Mouse (Mus musculus) liver, adult (tissue): ENCODE measurements at regions not wholly inside any gene's neighbourhood (a gene's known extent, or its start where the extent isn't known, plus 50 kb on each side); places are given as distances from the start of the nearest gene placed in this dataset.

Experiments used
- GATA4 ChIP-seq: IDR thresholded peaks from 2 replicates; pipeline ENCODE4 v1.6.1; 2014; ENCODE audit warnings: mild to moderate bottlenecking, low read length; ENCODE audit not compliant: insufficient replicate concordance

DNA sequence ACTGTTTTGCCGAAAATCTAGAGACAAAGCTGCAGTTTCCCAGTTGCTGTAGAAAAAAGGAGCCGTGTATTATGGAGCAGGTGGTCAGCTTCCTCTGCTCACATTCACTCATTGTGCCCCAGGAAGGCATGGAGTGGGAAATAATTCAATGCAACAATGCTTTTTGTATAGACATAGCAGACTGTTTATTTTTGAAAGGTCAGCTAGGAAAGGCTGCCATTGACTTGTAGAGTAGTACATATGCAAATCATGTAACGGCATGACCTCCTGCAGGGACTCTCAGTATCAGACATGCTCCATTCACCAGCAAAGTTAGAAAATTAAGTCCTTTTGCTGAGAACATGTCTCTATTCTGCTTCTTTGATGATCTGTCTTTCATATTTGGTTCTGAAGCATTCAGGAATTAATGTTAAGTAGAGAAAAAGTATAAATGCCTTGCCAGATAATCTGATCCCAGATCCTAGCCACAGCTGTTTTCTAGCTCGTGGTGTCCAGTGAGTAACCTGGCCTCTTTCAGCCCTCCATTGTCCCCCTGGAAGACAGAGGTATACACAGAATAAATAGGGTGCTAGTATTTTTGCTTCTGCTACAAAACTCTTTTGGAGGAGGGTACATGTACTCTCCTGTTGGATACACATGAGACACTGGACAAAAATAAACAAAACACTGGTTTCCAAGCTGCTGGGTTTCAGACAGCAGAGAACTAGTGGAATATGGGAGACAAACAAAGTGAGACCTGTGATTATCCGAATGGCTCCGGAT, 389.5 kb upstream of the Pik3r1 start:
- TF ChIP-seq GATA4 = no peak

DNA sequence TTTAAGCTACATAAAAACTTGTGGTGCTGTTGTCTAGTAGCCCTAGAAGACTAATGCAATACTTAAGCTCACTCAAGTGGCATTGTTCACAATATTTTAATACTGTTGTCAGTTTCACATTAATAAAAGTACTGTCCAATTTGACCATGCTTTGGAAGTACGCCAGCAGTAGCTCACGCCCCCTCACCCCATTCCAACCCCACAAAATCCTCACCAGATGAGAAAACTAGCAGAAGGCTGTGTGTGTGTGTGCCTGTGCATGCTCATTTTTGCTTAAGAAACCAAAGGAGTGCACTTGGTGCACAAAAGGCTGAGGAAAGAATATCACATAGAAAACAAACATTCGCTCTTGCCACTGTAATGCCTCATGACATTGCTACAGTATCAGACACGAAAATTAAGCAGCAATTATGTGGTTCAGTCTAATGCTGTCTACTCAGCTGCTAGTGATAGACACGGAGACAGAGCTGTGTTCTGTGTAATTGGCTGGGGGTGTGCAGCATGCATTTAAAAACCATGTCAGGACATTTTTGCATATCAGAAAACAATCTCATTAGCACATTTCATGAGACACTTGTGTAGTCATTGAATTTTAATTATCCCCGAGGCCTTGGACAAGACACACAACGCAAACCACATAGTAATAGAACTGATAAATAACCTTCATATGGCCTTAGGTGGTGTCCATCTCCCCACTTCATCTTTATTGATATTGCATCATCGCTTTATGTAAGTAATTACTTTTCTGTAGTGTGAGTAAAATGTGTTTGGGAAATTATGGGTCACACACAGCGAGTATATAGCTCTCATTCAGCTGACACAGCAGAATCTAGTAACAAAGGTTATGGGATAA, 405.6 kb upstream of the Pik3r1 start:
- no peak for TF ChIP-seq GATA4

- TF ChIP-seq GATA4 = no peak
Measured at GRCm38 (mm10) chr13:102174431-102174830, 406.4 kb upstream of the Pik3r1 start.

DNA sequence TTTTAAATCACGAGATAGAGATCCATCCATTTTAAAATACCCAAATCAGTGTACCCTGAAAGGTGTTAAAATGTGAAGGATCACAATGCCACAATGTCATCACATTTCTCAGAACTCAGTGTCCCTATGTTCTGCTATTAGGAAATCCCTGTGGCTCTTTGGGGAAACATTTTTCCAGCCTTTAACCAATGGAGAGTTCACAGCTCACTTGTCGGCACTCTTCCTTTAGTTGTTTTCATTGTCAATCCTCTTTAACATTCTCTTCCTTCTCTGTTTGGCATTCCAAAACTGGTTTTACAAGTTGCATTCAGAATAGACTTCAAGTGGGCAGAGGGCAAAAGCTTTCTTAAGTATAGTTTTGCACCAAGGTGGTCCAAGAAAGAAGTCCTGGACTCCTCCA, 406.9 kb upstream of the Pik3r1 start:
- TF ChIP-seq GATA4 = no peak

GRCm38 (mm10) chr13:102175406-102175805, 407.4 kb upstream of the Pik3r1 start:
- no peak for TF ChIP-seq GATA4

DNA sequence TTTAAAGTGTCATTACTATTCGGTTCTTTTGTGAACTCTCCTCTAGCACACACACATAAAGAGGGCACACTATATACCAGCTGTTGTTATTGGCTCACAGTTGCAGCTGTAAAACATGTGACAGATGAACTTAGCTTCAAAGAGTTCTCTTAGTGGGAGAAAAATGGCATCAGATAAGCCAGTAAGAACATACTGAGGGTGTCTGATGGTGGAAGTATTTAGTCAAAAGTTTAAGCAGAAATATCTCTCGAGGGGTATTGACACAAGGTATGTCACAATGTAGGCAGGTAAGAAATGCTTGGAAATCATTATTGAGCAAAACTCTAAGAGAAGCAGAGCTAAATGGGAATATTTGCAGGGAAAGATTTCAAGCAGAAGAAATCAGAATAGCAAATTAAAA, 408.4 kb upstream of the Pik3r1 start:
- TF ChIP-seq GATA4 = no peak

GRCm38 (mm10) chr13:102194716-102195115, 426.7 kb upstream of the Pik3r1 start:
- TF ChIP-seq GATA4 = no peak

- TF ChIP-seq GATA4 = no peak
Measured at GRCm38 (mm10) chr13:102202301-102202700, 434.3 kb upstream of the Pik3r1 start.

- no peak for TF ChIP-seq GATA4
Measured at GRCm38 (mm10) chr13:102218486-102218885, 450.5 kb upstream of the Pik3r1 start.

DNA sequence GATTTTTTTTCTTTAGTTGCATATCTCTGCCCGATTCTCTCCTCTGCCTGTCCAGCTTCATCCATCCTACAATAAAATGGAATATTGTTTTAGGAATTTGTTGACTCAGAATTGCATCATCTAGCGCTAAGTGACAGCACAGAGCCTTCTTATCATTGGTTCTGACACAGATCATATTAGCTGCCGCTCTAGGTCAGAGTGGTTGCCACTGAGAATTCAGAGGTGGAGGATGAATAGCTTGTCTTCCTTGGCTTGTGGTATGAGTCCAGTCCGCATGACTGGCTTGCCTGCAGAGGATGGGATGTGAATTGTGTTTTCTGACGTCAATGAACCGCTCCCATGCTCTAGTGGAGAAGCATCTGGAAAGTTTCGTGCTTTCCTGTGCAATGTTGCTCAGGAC, 462.3 kb upstream of the Cd180 start:
- TF ChIP-seq GATA4 = no peak

GRCm38 (mm10) chr13:102232291-102232936, 460.9 kb upstream of the Cd180 start:
- TF ChIP-seq GATA4 = no peak

DNA sequence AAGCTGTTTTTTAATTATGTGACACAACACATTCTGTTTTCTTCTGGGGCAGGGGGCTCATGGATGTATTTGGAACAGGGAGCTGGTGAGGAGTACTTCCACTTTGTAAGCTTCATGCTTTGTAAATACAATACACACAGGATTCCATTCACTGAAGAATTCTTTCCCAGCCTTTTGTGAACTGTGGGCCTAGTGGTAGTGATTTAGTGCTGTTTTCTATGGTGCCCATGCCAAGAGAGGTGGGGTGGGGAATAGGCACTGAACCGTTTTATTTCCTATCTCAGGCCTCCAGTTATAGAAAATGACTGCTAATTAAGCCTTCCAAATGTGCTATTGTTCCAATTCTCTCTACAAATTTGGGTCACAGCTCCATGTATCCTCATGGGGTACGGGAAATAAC, 442.5 kb upstream of the Cd180 start:
- TF ChIP-seq GATA4 = no peak

- no peak for TF ChIP-seq GATA4
Measured at GRCm38 (mm10) chr13:102251709-102252108, 441.6 kb upstream of the Cd180 start.

GRCm38 (mm10) chr13:102255401-102256371, 437.7 kb upstream of the Cd180 start:
- TF ChIP-seq GATA4 = no peak

GRCm38 (mm10) chr13:102258207-102258606, 435.2 kb upstream of the Cd180 start:
- no peak for TF ChIP-seq GATA4
